Mouse (Mus musculus) CH12.LX (cell line): ENCODE results near the gene Pwwp2b. TPM values are rescaled to one million over a fixed set of nuclear protein-coding genes. Genes with fewer than 3 reads are reported as not detected.

ENCODE experiments used
- DNase-seq: peaks from one replicate; pipeline ENCODE4 v3.0.0-alpha.2; 2013; ENCODE audit errors: extremely low read depth
- H3K27ac ChIP-seq: 2 replicates; pipeline ENCODE4 v1.5.1; 2012; ENCODE audit warnings: low read depth, mild to moderate bottlenecking, control low read depth, moderate library complexity; ENCODE audit not compliant: insufficient read depth
- H3K27me3 ChIP-seq: replicated peaks from 2 replicates; pipeline ENCODE3; 2012; ENCODE audit warnings: inconsistent platforms
- H3K36me3 ChIP-seq, 2 experiments: replicated peaks in 1 of 2; 2 replicates each; pipeline versions ENCODE3 to v1.6.1; 2012; ENCODE audit warnings: inconsistent platforms in 1 of 2, low read length in 1 of 2, mild to moderate bottlenecking in 1 of 2, mixed read lengths in 1 of 2, moderate library complexity in 1 of 2; ENCODE audit not compliant: control insufficient read depth in 1 of 2, insufficient read depth in 1 of 2
- H3K4me1 ChIP-seq, 2 experiments: 2 replicates each; pipeline ENCODE4 v1.6.1; 2012; ENCODE audit warnings: inconsistent platforms in 1 of 2, moderate library complexity in 1 of 2; ENCODE audit not compliant: insufficient read depth in 2 of 2, control insufficient read depth in 1 of 2
- H3K4me2 ChIP-seq: 2 replicates; pipeline ENCODE4 v1.6.1; 2012; ENCODE audit warnings: low read depth, mild to moderate bottlenecking, control low read depth; ENCODE audit not compliant: poor library complexity, insufficient read depth, severe bottlenecking
- H3K4me3 ChIP-seq, 3 experiments: fragments of 150-350 bp in 1 of 3; sonication (generic) in 1 of 3; replicated peaks in 1 of 3; 2 replicates each; pipeline versions ENCODE3 to v1.5.1; 2011 to 2012; ENCODE audit warnings: low read depth in 2 of 3, low read length in 2 of 3, mild to moderate bottlenecking in 2 of 3, moderate library complexity in 2 of 3, control low read depth in 1 of 3, improper control_type of control experiment in 1 of 3, inconsistent platforms in 1 of 3, mixed read lengths in 1 of 3; ENCODE audit not compliant: poor library complexity in 1 of 3
- H3K79me2 ChIP-seq: replicated peaks from 2 replicates; pipeline ENCODE4 v1.6.1; 2012; ENCODE audit warnings: mild to moderate bottlenecking, moderate library complexity; ENCODE audit not compliant: control insufficient read depth, poor library complexity, insufficient read depth, severe bottlenecking; ENCODE audit errors: extremely low read depth
- H3K9ac ChIP-seq: 2 replicates; pipeline ENCODE4 v1.6.1; 2012; ENCODE audit warnings: low read depth, mild to moderate bottlenecking, control low read depth, moderate library complexity; ENCODE audit not compliant: insufficient read depth
- H3K9me3 ChIP-seq: replicated peaks from 2 replicates; pipeline ENCODE3; 2012; ENCODE audit warnings: low read length, inconsistent platforms, mixed read lengths
- CHD1 ChIP-seq: IDR thresholded peaks from 2 replicates; pipeline ENCODE4 v1.6.1; 2012; ENCODE audit warnings: low read depth, low read length, improper control_type of control experiment, inconsistent platforms
- CTCF ChIP-seq, 2 experiments: IDR thresholded peaks in 1 of 2; conservative IDR thresholded peaks in 1 of 2; 2 replicates each; pipeline ENCODE4 v1.5.1; 2011 to 2012; ENCODE audit warnings: low read depth in 2 of 2, low read length in 2 of 2, improper control_type of control experiment in 1 of 2, inconsistent platforms in 1 of 2, mild to moderate bottlenecking in 1 of 2, moderate library complexity in 1 of 2
- E2F4 ChIP-seq: IDR thresholded peaks from 2 replicates; pipeline ENCODE4 v1.6.1; 2011; ENCODE audit warnings: low read depth, low read length, improper control_type of control experiment; ENCODE audit not compliant: insufficient replicate concordance
- ETS1 ChIP-seq: conservative IDR thresholded peaks from 2 replicates; pipeline ENCODE4 v1.6.1; 2012; ENCODE audit warnings: low read depth, mild to moderate bottlenecking, inconsistent platforms, low read length, improper control_type of control experiment, moderate library complexity
- GABPA ChIP-seq: IDR thresholded peaks from 2 replicates; pipeline ENCODE4 v1.6.1; 2012; ENCODE audit warnings: low read depth, low read length, improper control_type of control experiment, inconsistent platforms; ENCODE audit not compliant: insufficient replicate concordance
- JUND ChIP-seq: conservative IDR thresholded peaks from 2 replicates; pipeline ENCODE4 v1.6.1; 2011; ENCODE audit warnings: low read depth, low read length, improper control_type of control experiment
- MAFK ChIP-seq: IDR thresholded peaks from 2 replicates; pipeline ENCODE4 v1.6.1; 2011; ENCODE audit warnings: low read length, improper control_type of control experiment; ENCODE audit not compliant: insufficient replicate concordance
- MAX ChIP-seq: IDR thresholded peaks from 2 replicates; pipeline ENCODE4 v1.6.1; 2011; ENCODE audit warnings: low read length, improper control_type of control experiment
- MAZ ChIP-seq: IDR thresholded peaks from 2 replicates; pipeline ENCODE4 v1.6.1; 2012; ENCODE audit warnings: low read depth, mild to moderate bottlenecking, inconsistent platforms, low read length, improper control_type of control experiment, moderate library complexity
- MXI1 ChIP-seq: IDR thresholded peaks from 2 replicates; pipeline ENCODE4 v1.6.1; 2011; ENCODE audit warnings: mild to moderate bottlenecking, low read depth, low read length, improper control_type of control experiment
- NELFE ChIP-seq: IDR thresholded peaks from 2 replicates; pipeline ENCODE4 v1.6.1; 2011; ENCODE audit warnings: low read depth, low read length, improper control_type of control experiment
- NRF1 ChIP-seq: IDR thresholded peaks from 2 replicates; pipeline ENCODE4 v1.6.1; 2014; ENCODE audit warnings: low read depth, mild to moderate bottlenecking, inconsistent platforms, low read length, improper control_type of control experiment, moderate library complexity
- PAX5 ChIP-seq: IDR thresholded peaks from 2 replicates; pipeline ENCODE4 v1.6.1; 2012; ENCODE audit warnings: low read length, inconsistent platforms, mixed read lengths
- POLR2A ChIP-seq: IDR thresholded peaks from 2 replicates; pipeline ENCODE4 v1.6.1; 2011; ENCODE audit warnings: low read depth, mild to moderate bottlenecking, improper control_type of control experiment, low read length
- RAD21 ChIP-seq: IDR thresholded peaks from 2 replicates; pipeline ENCODE4 v1.6.1; 2011; ENCODE audit warnings: low read depth, mild to moderate bottlenecking, low read length, improper control_type of control experiment, moderate library complexity
- SIN3A ChIP-seq: IDR thresholded peaks from 2 replicates; pipeline ENCODE4 v1.6.1; 2012; ENCODE audit warnings: low read length, improper control_type of control experiment, inconsistent platforms
- SMC3 ChIP-seq: IDR thresholded peaks from 2 replicates; pipeline ENCODE4 v1.6.1; 2011; ENCODE audit warnings: low read depth, low read length, improper control_type of control experiment
- USF1 ChIP-seq: IDR thresholded peaks from 2 replicates; pipeline ENCODE4 v1.6.1; 2014; ENCODE audit warnings: low read depth, mild to moderate bottlenecking, inconsistent platforms, low read length, improper control_type of control experiment
- ZC3H11A ChIP-seq: IDR thresholded peaks from 2 replicates; pipeline ENCODE4 v1.6.1; 2012; ENCODE audit warnings: low read depth, mild to moderate bottlenecking, inconsistent platforms, low read length, improper control_type of control experiment
- dilution Hi-C: fragments of 300-500 bp; cut with MboI; formaldehyde crosslinking; loops from 2 replicates; pipeline ENCODE4 v1.14.3; 2020; ENCODE audit warnings: low sequenced_read_pairs; ENCODE audit not compliant: extremely low pct_unique_long_range_greater_than_20kb, extremely low pct_ligation_motif_present
- in situ Hi-C: fragments of 300-500 bp; cut with MboI; formaldehyde crosslinking; loops from 3 replicates; pipeline ENCODE4 v1.14.3; 2019; ENCODE audit warnings: low sequenced_read_pairs, low pct_ligation_motif_present, low pct_unique_long_range_greater_than_20kb, mixed read lengths
- polyA plus RNA-seq: library from polyadenylated mRNA; unstranded; fragments of >175 nt; gene quantifications from 2 replicates; pipeline ENCODE4 v1.2.1, GENCODE M21; 2012; ENCODE audit warnings: low read depth; ENCODE audit not compliant: insufficient read length
- total RNA-seq, 2 experiments: library from RNA; depleted of rRNA; stranded (reverse); fragments of 300-350 nt in 1 of 2; fragments of >200 nt in 1 of 2; gene quantifications; 2 replicates each; pipeline ENCODE4 v1.2.3; 2012 to 2014

Gene Pwwp2b
- total and polyA plus RNA-seq, 3 experiments = 0.08 TPM; not detected in 2

DNA sequence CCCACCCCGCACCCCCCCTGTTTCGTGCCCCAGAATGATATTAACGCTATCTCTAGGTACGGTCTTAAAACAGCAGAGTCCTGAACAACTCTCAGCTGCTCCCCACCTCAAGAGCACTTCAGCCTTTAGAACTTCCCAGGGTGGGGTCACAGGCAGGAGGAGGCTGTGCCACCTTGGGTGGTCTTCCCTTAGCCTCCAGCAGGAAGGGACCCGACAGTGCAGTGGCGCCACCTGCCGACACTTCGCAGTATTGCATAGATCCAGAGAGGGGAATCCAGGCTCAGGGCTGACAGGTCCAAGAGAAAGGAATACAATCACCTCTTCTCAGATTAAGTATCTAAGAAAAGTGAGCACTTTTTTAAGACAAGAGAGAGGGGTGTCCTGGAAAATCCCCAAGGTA is 51.1 kb downstream of the Pwwp2b start:
- no peaks in the 10 kb centered on the region for H3K79me2 ChIP-seq
- H3K9me3 ChIP-seq = no peaks in the 10 kb centered on the region
- H3K27ac ChIP-seq = no peak overlapping the region
- H3K4me3 ChIP-seq = no peak overlapping the region
- H3K4me1 ChIP-seq = peaks cover 10 to 19% of the 10 kb centered on the region in 2 experiments
- dilution Hi-C loops (no loop called here), in situ Hi-C loops (no loop called here)
- H3K9ac ChIP-seq = no peak overlapping the region
- H3K4me2 ChIP-seq = no peak overlapping the region
- H3K36me3 ChIP-seq = no peaks in the 10 kb centered on the region
- DNase-seq = peak; percentile 40
- TF ChIP-seq USF1 = no peak
- TF ChIP-seq CTCF (conservative IDR thresholded peaks at IDR 0.05 in 1 of 2, IDR thresholded peaks at IDR 0.05 in 1 of 2; ENCODE audit: low read depth in 2 of 2, low read length in 2 of 2) = peak; percentile 76 to 92
- no peak for TF ChIP-seq MAX
- TF ChIP-seq CHD1 = no peak
- no peak for TF ChIP-seq NELFE
- no peak for TF ChIP-seq POLR2A
- TF ChIP-seq E2F4 = no peak
- TF ChIP-seq JUND = no peak
- TF ChIP-seq ZC3H11A = peak; percentile 52; the same call in 1 of the 2 replicates
- TF ChIP-seq MXI1 = no peak
- TF ChIP-seq MAZ = no peak
- TF ChIP-seq RAD21 = peak; percentile 84
- peak; percentile 94 for TF ChIP-seq SMC3
- H3K27me3 ChIP-seq = peaks cover 17% of the 10 kb centered on the region

DNA sequence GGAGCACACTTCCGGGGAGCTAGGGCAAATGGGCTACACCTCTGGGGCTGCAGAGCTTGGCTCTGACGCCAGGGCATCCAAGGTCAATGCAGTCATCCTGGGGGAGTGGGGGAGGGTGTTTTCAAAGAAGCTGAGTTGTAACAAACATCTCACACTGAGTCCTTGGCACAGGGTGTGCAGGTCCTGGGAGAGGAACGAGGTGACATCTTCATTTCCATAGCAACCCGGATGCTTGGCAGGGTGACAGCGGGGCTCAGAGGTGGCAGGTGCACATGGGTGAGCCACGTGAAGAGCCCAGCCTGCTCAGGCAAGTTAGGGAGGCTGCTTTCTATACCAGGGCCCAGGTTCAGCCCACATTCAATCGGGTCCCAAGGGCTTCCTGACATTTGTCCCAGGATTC is 52.1 kb downstream of the Pwwp2b start:
- no peak for TF ChIP-seq POLR2A
- no peak for TF ChIP-seq ETS1
- no peak for TF ChIP-seq MAZ
- no peak for TF ChIP-seq RAD21
- no peak for TF ChIP-seq SIN3A
- no peak for TF ChIP-seq NRF1
- TF ChIP-seq GABPA = no peak
- TF ChIP-seq NELFE = no peak
- no peak for TF ChIP-seq PAX5
- no peak for TF ChIP-seq MAFK
- Histone ChIP-seq H3K4me2 (no peak overlapping the region), H3K9ac (no peak overlapping the region), H3K36me3 (no peaks in the 10 kb centered on the region), H3K9me3 (no peaks in the 10 kb centered on the region), H3K4me1 (peaks cover 9 to 14% of the 10 kb centered on the region in 2 experiments), H3K27me3 (peaks cover 22% of the 10 kb centered on the region), H3K4me3 (no peak overlapping the region), H3K27ac (no peak overlapping the region), H3K79me2 (no peaks in the 10 kb centered on the region)
- dilution Hi-C loops (no loop called here), in situ Hi-C loops (loop anchor here (5.0 kb wide), 1 partner anchor 68 kb away; no protein-coding TSS in a partner anchor)
- no peak for DNase-seq
